Mouse (Mus musculus): ENCODE measurements at regions not wholly inside any gene's neighbourhood (a gene's known extent, or its start where the extent isn't known, plus 50 kb on each side); places are given as distances from the start of the nearest gene placed in this dataset.

GRCm38 (mm10) chr6:100517662-100518061 is 153.3 kb downstream of the Shq1 start:
- TF ChIP-seq CTCF (IDR thresholded peaks at IDR 0.05; ENCODE audit: insufficient read depth, low read length): no peak
- no peak for TF ChIP-seq POLR2A (IDR thresholded peaks at IDR 0.05; ENCODE audit: borderline replicate concordance, extremely low read depth, low read depth, low read length)
